Mouse (Mus musculus): Measurements from ENCODE around the gene Mark1. TPM values are rescaled to one million over a fixed set of nuclear protein-coding genes. Genes with fewer than 3 reads are reported as not detected.
A peak's percentile ranks its signal among the peaks of the same experiment; 100 is the strongest.

Gene Mark1
- 10 to 100 TPM; 54.1 to 59.4 TPM for total RNA-seq (2021)
- long read RNA-seq, experiment 1, full-length matches to known transcripts = 29 of 39 reads
- long read RNA-seq, experiment 1, partial matches to known transcripts = 3 of 39 reads
- long read RNA-seq, experiment 1, other reads (novel, unspliced or antisense) = 7 of 39 reads
- long read RNA-seq, experiment 2, full-length matches to known transcripts = 41 of 73 reads
- long read RNA-seq, experiment 2, partial matches to known transcripts = 14 of 73 reads
- long read RNA-seq, experiment 2, other reads (novel, unspliced or antisense) = 18 of 73 reads

DNA sequence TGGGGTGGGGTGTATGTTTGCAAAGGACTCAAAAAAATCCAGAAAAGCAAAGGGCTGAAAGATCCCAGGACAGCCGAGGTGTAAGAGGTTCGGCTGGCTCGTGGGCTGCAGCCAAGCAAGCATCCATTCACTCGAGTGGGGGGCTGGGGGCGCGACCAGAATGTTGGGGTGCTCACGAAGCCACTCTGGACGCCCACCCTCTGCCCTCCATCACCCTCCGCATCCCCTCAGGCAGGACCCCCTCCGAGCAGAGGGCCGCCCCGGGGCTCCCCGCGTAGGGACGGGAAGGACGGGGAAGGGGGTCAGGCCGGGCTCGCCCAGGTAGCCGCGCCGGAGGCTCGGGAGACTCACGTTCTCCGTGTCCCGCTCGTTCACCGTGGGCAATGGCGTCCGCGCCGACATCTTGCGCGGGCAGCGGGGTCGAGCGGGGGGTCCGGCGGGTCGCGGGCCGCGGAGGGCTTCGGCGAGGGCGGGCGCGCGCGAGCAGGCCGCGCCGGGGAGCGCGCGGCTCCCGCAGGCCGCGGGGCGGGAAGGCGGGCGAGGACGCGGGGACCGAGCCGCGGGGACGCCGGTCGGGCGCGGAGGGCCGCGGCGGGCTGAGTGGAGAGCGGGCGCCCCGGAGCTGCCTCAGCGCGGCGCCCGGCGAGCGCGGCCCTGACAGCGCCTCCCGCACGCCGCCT is at the start of gene Mark1:
TSS of gene Mark1 (minus strand) at position 500 of the 680 bp plus-strand sequence.
- peak in 1 of 2 experiments; percentile 32 for DNase-seq (ENCODE audit: low spot score in 2 of 2)

DNA sequence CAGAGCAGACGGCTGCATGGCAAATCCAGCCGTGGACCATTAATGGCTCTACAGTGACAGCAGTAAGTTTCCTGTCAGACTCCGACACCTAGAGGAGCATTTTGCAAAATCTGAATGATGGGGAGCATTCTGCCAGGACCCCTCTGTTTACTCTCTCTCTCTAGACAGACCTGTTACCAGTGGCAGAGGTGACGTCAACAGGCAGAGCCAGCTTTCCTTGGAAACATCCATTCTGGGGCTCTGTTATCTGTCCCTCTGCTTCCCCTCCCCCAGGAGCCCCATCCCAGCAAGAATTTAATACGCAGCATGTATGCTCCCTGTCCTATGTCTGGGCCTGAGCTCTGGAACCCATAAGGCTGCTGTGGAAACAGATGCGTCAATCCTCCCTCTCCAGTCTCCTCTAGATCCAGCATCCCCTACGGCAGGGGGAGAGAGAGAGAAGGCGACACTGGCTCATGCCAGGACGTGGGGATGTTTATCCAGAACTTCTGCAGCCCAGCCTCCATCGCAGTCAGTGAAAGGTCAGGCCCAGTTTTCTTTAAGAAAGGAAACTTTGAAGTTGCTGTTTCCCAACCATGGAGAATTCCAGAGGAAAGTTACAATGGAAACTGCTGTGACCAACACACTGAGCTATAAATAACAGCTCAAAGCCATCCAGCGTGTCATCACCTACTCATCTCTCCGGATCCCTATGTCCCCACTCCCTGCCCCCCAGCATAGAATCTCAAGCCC is 48.3 kb upstream of the Mark1 start:
- DNase-seq (ENCODE audit: low spot score in 2 of 2) = no peak

DNA sequence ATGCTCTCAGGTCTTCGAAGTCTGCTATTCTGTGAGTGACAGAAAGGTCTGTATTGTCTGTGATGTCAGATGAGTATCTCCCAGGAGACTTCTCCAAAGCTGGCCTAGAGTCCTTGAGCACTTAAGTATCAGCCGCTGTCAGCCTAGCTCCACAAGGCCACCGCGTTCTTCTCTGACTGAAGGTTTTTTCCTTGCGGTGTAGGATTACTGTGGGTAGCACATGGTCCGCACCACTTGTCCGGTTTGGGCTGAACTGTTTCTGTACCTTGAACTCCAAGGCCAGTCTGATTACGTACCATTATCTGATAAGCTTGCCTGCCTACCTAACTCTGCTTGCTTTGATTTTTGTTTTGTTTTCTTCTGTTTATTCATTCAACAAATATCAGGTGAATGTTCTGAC is 47.1 kb upstream of the Mark1 start:
- no peak for DNase-seq (ENCODE audit: low spot score in 2 of 2)

DNA sequence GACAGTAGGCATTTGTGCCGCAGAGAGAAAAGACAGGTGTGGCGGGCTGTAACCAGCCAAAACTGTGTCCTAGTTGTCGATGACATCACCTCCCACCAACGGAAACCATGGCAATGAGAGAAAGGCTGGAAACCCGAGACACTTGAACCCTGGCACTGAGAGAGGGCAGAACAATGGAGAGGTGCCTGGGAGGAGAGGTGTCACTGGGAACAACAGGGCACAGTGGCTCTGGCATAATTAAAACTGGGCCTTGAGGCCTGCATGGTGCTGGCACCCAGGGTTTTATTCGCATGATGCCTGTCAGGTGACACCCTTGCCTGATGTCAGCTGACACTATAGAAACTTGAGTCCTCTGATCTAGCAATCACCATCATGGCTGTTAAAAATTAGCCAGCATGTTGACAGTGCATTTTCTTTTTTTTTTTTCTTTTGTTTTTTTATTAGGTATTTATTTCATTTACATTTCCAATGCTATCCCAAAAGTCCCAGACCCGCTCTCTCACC is 38.9 kb upstream of the Mark1 start:
- DNase-seq (ENCODE audit: low spot score in 2 of 2) = no peak

DNA sequence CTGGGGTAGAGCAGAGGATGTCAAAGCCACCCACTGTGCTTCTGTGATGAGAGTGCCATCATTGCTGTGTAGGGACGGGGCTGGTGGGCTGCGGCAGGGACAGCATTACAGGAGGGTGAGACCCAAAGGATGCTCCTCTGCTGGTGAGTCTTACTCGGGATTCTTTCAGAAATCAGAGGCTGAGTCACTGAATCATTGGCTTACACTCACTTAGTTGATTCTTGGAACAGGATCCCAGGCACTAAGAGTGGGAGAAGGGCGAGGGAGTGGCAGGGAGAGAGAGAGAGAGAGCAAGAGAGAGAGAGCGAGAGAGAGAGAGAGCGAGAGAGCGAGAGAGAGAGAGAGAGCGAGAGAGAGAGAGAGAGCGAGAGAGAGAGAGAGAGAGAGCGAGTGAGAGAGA is 31.2 kb upstream of the Mark1 start:
- no peak for DNase-seq (ENCODE audit: low spot score in 2 of 2)

DNA sequence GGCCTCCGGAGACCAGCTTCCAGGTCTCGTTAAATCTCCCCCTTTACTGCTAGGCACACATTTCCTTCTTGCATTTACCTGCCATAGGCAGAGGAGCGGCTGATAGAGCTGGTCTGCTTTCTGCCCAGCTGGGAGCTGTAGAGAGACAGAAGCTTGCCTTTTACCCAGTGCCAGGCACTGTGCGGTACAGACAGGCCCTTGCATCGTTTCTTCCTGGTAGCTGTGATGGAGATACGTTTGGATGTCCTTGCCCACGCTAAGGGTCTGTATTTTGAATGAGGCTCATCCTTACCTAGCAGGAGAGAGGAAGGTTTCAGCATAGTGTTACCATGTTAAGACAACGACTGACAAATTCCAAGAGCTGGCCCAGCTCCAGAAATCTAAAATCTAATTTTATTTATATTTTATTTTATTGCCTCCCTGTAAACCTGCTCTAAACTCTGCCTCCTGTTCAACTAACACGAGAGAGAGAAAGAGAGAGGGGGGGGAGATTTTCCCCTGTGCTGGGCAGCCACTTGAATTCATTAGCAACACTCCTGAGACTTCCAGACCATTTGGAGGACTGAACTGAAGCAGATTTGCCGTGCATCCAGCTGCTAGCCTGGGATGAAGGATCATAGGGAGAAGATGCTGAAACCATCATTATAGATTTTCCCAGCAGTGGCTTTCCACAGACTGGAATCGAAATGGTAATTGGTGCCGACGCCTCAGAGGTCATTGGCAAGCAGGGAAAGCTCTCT is 21.2 kb upstream of the Mark1 start:
- DNase-seq (ENCODE audit: low spot score in 2 of 2) = no peak

DNA sequence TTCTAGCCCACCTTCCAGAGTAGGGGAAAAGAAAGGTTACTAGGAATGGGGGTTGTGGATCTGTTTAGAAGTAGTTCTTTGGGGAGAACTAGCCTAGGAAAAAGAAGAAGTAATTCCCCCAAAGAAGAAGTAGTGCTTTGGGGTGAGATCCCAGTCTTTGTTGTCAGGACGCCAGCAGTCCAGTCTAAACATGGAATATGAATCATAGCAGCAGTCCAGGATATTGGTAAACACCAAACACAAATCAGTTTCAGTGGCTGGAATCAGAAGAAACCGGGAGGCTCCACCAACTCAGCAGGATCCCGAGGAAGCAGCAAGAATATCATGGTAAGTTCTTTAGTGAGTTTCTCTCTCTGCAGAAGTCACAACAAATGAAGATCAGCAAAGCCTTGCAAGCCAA is 13.2 kb upstream of the Mark1 start:
- DNase-seq (ENCODE audit: low spot score in 2 of 2) = no peak

DNA sequence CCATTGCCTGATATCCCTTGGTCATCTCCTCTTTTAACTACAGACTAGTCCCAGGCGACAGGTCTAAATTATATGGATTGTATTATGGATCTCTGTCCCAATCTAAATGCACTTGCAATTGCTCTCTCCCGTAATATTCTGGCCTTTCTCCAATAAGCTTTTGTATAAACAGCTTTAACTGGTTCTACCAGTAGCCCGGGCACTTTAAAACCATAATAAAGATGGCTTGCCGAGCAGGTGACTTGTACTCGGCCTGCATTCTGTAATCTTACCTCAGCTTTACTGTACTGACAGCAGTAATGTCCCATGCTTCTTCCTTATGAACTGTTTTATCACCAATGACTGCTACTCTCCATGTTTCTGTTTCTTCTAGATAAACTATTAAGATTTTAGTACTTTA is 7.7 kb upstream of the Mark1 start:
- no peak for DNase-seq (ENCODE audit: low spot score in 2 of 2)

DNA sequence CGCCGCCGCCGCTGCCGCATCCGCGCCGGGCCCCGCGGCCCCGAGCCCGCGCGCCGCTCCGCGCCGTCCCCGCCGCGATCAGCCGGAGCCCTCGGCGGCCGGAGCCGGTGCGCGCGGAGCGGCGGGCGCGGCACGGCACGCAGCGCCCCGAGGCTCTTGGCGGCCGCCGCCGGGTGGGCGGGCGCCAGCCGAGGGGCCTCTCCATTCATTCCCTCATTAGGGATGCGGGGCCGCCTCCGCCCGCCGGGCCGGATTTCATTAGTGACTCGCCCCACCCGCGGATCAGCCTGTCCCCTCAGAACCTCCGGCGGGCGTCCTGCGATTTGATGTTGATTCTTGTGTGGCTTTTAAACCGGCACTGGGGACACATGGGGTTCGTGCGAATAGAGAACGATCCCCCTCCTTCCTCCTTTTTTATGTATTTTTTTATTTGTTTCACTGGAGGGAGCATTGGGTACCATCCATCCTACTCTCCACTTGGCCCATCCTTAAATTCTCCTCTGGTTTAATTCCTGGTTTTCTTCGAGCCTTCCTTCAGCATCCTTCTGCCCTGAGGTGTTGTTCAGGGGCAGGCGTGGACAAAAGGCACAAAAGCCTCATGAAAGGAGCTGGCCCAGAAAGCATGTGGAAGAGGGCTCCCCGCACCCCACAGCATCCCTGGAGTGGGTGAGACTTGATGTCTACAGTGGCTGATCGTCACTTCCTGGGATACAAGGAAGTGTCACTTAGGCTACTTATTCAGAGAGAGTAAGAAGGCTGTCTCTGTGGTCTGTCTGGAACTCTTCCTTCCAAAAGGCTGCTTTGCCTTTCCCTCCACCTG is 620 bp upstream of the Mark1 start:
- DNase-seq (ENCODE audit: low spot score in 2 of 2) = peak; percentile 71 to 73

DNA sequence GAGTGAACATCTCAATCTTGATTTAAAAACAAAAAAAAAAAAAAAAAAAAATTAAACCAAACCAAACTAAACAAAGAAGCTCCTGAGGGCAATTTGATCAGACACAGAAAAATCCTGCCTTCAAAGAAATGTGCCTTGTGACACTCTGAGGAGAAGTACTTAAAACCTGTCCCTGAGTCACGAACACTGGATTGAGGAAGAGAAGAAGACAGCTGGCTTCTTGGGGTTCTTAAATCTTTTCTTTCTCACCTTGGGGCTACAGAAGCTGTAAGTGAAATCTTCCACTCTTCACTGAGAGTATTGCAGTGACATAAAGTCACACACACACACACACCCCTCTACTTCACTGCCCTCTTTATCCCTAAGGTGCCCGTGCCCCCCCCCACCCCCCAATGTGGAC is 739 bp downstream of the Mark1 start:
- DNase-seq (ENCODE audit: low spot score in 2 of 2) = no peak

DNA sequence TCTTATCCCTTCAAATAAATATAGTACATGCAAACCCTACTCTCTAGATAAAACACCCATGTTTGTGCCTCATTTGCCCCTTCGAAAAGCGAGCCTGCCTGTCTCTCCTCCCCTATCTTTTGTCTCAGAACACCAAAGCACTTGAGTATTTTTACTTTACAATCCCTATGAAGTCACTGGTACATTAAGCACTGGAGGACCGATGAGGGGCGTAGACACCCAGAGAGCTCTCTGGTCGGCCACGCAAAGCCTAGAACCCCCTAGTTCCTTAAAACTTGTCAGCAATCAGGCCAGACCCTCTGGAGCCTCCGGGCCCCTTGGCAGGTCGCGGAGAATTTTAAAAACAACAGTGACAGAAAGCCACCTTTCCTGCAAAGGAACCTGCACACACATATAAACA is 1.2 kb downstream of the Mark1 start:
- DNase-seq (ENCODE audit: low spot score in 2 of 2) = no peak

DNA sequence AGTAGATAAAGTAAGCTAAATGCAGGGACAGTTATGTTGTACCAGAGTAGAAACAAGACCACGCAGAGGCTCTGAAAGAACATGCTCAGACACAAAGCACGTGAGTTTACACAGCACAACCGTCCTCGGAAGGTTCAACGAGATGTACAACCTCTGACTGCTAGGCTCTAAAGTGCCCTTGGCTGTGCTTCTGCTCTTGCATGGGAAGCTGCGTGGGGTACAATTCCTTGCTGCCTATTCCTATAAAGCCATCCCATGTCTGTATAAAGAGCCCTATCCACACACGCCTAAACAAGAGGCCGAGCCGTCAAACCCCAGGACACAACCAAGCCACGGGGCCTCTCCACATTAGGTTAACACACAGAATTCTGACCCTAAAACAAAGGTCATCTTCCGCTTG is 1.9 kb downstream of the Mark1 start:
- no peak for DNase-seq (ENCODE audit: low spot score in 2 of 2)

DNA sequence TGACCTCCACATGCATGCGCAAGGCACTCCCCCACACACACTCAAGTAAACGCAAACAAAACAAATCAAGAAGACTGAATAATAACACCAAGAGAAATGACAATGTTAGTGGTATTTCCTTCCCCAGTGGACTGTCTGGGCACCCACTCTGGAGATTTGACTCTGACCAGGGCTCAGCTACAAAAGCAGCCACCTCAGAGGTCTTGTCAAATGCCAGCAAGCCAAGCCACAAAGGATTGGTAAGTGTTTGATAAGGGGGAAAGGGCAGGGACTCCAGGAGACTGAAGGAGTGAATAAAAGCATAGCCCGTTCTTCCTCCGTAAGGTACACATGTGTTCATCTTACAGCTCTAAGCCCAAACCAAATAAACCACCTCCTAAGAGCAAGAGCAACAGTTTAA is 4.0 kb downstream of the Mark1 start:
- DNase-seq (ENCODE audit: low spot score in 2 of 2) = no peak

DNA sequence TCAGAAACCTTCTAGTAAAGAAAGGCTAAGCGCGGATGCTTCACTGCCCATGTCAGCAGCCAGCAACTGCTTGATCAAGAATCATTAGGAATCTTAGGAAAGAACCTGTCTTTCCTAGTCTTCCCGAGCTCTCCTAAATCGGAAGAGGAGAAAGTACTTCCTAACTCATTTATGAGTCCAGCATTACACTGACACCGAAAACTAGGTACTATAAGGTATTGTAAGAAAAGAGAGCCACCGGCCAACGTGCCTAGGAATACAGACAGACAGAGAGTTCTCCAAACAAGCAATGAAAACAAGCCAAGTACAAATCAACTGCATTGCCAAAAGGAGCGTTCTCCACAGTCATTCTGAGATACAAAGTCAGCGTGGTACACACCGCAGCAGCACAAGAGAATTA is 8.2 kb downstream of the Mark1 start:
- DNase-seq (ENCODE audit: low spot score in 2 of 2) = no peak

DNA sequence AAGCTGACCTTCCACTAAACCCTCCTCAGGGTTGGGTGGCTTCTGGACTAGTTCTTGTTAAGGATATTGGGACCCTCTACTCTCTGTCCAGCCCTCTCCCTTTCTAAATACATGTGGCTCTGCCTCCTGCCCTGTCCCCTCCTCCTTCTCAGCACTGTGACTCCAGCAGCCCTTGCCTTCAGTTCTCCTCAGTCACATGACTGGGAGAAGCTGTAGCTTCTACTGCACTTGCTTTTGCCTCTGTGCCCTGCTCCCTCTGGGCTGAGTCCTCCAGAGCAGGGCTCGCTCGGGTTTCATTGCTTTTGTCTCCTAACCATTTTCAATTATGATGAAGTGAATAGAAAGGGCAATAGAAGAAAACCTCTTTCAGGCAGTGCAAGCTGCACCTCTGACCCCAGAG is 12.6 kb downstream of the Mark1 start:
- DNase-seq (ENCODE audit: low spot score in 2 of 2) = no peak

DNA sequence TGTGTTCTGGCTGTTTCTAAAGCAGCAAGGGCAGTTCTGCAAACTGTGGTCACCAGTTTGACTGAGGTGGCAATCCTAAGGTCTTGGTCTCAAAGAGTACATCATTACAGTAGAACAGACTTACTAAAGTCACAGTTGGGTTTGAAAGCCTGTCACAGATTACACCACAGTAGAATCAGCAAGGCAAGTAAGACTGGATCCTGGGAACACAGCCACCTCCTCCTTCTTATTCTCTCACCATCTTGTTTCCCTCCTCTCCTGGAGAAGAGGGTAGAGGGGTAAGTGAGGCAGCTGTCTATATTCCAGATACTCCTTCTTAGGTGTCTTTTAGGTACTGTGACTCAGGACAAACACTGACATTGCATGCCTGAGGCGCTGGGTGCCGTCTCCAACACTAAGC is 14.6 kb downstream of the Mark1 start:
- DNase-seq (ENCODE audit: low spot score in 2 of 2) = no peak

DNA sequence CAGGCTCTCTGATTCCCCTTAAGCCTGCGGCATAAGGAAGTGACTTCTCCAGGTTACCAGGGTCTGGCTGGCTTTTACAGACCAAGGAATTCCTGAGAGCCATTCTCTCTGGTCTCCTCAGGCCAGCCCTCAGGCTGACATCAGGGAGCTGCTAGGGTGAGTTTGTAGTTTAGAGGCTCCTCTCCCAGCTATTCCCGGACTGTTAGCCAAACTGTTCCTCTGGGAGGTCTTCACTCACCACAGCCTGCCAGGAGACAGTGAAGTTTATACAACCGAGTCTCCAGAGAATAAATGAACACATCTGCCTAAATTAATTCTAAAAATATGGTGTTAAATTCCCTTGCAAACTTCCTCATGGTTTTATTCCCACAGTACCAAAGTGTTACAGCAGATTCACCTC is 15.6 kb downstream of the Mark1 start:
- DNase-seq (ENCODE audit: low spot score in 2 of 2) = no peak

DNA sequence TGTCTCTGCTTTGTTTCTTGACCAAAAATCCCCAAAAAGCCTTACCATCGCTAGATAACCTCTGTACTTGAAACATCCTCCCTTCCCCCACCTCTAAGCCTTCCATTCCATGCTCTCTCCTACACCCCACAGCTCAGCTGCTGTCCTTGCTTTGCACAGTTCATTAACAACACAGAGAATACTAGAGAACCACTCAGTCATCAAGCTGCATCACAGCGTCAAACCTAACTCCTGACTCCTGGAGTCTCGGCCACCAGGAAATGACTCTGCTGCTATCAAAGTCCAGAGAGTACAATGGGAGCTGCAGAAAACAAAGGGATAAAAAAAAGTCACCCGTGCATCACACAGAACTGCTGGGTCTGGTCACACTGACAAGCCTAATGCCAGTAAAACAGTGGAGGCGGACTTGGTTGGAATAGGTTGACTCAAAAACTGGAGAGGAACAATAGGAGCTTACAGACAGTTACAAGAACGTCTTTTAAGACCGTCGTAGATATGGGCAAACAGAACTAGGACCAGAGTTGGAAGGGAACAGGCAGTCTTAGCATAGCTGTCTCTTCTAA is 27.1 kb downstream of the Mark1 start:
- no peak for DNase-seq (ENCODE audit: low spot score in 2 of 2)

DNA sequence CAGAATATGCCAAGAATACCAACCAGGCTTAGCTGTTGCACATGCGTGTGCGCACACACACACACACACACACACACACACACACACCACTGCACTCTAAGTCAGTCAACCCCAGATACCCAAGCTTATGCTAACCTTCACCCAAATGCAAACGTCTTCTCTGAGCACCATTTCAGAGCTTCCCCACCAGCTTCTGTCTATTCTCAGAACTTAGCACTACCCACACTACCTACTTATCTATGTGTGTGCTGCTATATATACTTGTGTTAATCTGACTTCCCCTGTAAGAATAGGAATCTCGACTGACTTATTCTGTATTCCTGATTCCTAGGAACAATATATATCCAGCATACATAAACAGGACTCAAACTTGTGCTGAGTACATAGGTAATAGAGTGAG is 30.0 kb downstream of the Mark1 start:
- no peak for DNase-seq (ENCODE audit: low spot score in 2 of 2)

DNA sequence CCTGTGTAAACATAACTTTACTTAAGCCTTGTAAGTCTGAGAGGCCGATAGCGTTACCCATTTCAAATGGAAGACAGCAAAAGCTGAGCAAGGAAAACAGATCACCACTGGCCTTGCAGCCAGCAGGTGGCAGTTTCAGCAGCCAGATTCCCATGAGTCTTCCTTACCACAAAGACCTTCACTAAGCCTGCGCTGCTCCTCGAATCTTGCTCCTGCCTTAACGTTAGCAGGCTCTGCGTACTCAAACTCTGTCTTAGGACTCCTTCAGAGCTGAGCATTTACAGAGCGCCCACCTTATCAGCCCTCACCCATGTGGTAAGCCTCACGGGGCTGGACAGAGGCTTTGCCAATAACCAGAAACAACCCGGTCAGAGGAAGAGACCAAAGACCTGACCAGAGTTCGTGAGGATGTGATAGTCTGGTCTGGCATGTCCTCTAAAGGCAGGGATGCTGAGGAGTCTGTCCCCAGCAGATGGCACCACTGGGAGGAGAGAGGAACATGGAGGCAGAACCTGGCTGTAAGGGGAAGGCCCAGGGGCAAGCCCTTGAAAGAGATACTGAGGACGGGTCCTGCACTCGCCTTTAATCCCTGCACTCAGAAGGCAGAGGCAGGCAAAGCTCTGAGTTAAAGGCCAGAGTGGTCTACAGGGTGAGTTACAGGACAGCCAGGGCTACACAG is 33.5 kb downstream of the Mark1 start:
- DNase-seq (ENCODE audit: low spot score in 2 of 2) = peak in 1 of 2 experiments; percentile 27

Measured in layer of hippocampus, postnatal 14 days (tissue).